Mouse (Mus musculus): ENCODE data around the gene Uchl4. TPM values are rescaled to one million over a fixed set of nuclear protein-coding genes. Genes with fewer than 3 reads are reported as not detected.

Uchl4 gene
- polyA plus RNA-seq (2014; fragmentation: Illumina TruSeq; extraction: RNeasy Lipid Tissue Mini Kit (QIAGEN cat#74804); ENCODE audit: low read depth, low replicate concordance) = not detected

DNA sequence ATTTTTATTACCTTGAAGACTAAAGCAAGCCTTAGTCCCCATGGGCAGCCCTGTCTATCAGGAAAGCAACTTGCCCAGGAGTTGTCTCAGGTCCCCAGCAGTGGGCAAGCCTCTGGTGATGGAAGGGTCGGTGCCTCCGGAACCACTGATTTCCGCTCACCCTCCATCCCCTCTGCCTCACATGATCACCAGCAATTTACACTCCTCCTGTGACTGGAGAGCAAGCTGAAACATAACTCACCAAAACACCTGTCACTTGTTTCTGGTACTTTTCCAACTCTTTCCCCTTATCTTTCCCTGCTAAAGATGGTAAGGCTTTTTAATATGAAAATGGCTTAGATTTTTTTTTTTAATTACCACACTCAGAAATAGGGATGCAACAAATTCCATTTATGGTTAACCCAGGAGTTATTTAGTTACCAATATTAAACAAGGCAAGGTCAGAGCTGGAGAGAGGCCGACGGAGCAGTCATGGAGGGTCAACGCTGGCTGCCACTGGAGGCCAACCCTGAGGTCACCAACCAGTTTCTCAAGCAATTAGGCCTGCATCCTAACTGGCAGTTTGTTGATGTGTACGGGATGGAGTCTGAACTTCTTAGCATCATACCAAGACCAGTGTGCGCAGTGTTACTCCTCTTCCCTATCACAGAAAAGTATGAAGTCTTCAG lies at the start of gene Uchl4:
Gene Uchl4, plus strand, starts transcription at position 434 of the 668 bp plus-strand sequence.

DNA sequence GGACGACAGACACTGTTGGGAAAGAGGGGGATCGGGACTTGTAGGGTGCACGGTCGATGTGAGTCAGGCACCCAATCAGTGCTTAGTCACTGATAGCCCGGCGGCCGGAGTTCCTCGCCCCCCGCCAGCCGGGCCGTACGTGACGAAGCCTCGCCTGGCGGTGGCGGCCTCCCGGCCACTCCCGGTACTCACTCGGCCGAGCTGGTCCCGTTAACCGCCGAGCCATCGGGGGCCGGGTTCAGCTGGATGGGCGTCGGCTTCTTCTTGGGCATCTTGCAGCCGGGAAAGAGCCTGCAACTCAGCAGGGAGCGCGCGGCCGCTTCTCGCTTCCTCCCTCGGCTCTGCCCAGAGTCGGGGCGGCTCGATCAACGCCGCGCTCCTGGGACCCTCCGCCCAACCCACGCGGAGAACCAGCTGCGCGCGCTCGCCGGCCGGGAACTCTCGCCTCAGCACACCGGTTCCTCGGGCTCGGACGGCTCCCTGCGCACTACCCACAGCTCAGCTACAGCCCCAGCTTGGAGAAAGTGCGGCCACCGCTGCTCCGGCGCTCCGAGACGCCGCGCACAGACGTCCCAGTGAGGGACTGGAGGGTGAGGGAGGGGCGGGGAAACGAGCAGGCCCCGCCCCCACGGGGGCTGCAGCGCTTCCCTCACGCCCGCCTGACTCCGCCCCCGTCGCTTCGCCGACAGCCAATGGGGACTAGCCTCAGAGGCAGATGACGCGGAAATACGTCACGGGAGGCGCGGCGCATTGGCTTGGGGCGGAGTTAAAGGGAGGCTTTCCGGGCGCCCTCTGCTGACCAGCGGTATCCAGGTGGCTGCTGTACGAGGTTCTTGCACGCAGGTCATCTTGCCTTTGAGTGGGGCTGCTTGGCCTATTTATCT lies 18.3 kb downstream of the Uchl4 start, which contains the start of gene Map2k1:
Gene Map2k1, minus strand, starts transcription at position 611 of the 884 bp plus-strand sequence.

DNA sequence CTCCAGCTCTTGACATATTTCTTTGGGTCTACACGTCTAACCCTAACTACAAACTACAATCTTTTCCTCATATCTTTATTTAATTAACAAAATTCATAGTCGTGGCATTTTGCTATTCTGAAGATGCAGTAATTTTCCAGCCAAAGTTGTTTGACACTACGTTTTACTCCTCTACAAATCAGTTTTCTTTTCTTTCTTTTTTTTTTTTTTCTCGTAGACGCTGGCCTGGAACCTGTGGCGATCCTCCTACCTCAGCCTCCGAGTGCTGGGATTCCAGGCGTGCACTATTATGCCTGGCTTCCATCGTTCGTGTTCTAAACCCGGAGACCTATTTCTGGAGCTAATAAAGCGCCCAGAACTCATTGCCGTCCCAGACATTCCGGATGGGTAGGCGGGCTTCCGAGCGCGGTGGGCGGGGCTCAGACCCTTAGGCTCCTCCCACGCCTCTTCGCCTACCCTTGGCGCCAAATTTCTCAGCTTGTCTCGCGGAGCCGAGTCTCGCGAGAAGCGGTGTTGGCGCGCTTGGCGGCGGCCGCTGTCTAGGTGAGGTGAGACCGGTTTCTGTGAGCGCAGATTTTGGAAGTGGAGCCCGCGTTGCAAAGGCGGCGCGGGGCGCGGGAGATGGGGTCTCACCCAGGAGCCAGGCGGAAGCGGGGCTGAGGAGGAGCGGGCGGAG lies 46.2 kb downstream of the Uchl4 start, which contains the start of gene Tipin:
Gene Tipin, plus strand, starts transcription at position 477 of the 676 bp plus-strand sequence.

Other genes with a start within 250 kb of the Uchl4 start
- gene Smad6, start 213.1 kb upstream of the Uchl4 start, polyA plus RNA-seq (2014; fragmentation: Illumina TruSeq; extraction: RNeasy Lipid Tissue Mini Kit (QIAGEN cat#74804); ENCODE audit: low read depth, low replicate concordance) = 2.6 TPM
- 1.0 TPM for gene Lctl, start 118.1 kb upstream of the Uchl4 start, polyA plus RNA-seq (2014; fragmentation: Illumina TruSeq; extraction: RNeasy Lipid Tissue Mini Kit (QIAGEN cat#74804); ENCODE audit: low read depth, low replicate concordance)
- 5.8 TPM for gene Zwilch, start 62.1 kb upstream of the Uchl4 start, polyA plus RNA-seq (2014; fragmentation: Illumina TruSeq; extraction: RNeasy Lipid Tissue Mini Kit (QIAGEN cat#74804); ENCODE audit: low read depth, low replicate concordance)
- gene Rpl4, start 61.8 kb upstream of the Uchl4 start, polyA plus RNA-seq (2014; fragmentation: Illumina TruSeq; extraction: RNeasy Lipid Tissue Mini Kit (QIAGEN cat#74804); ENCODE audit: low read depth, low replicate concordance) = 475 TPM
- 71.6 TPM for gene Snapc5, start 55.9 kb upstream of the Uchl4 start, polyA plus RNA-seq (2014; fragmentation: Illumina TruSeq; extraction: RNeasy Lipid Tissue Mini Kit (QIAGEN cat#74804); ENCODE audit: low read depth, low replicate concordance)
- 65.7 TPM for gene Map2k1, start 18.4 kb downstream of the Uchl4 start, polyA plus RNA-seq (2014; fragmentation: Illumina TruSeq; extraction: RNeasy Lipid Tissue Mini Kit (QIAGEN cat#74804); ENCODE audit: low read depth, low replicate concordance)
- gene Tipin, start 46.4 kb downstream of the Uchl4 start, polyA plus RNA-seq (2014; fragmentation: Illumina TruSeq; extraction: RNeasy Lipid Tissue Mini Kit (QIAGEN cat#74804); ENCODE audit: low read depth, low replicate concordance) = 65.4 TPM
- 19.4 TPM for gene Dis3l, start 106.1 kb downstream of the Uchl4 start, polyA plus RNA-seq (2014; fragmentation: Illumina TruSeq; extraction: RNeasy Lipid Tissue Mini Kit (QIAGEN cat#74804); ENCODE audit: low read depth, low replicate concordance)
- gene Megf11, start 150.4 kb downstream of the Uchl4 start, polyA plus RNA-seq (2014; fragmentation: Illumina TruSeq; extraction: RNeasy Lipid Tissue Mini Kit (QIAGEN cat#74804); ENCODE audit: low read depth, low replicate concordance) = 0.41 TPM

All from adrenal gland, adult 10 weeks (tissue).